ENCODE assay signal across 8 mouse cellular contexts in genomic region chr3:146177748-146178582, GRCm38 (mm10). TPM values are rescaled to one million over a fixed set of nuclear protein-coding genes. Genes with fewer than 3 reads are reported as not detected.
DNase-seq lines count a peak whose midpoint lies in the region; ATAC-seq and TF ChIP-seq lines count a peak whose summit lies in the region.

No protein-coding gene starts in this region.

- TF ChIP-seq EP300 in ES-Bruce4 (IDR thresholded peaks at IDR 0.05; ENCODE audit: insufficient read depth, low read depth, low read length), result no peak

- peak; percentile 91 for DNase-seq in forebrain, embryonic 14.5 days (ENCODE audit: low spot score)
- DNase-seq in heart, postnatal 14 days, result peak; percentile 85 to 88
- peak; percentile 48 for DNase-seq in large intestine, adult 2 months (ENCODE audit: low read depth, low spot score)
- peak; percentile 71 for DNase-seq in telencephalon, adult 2 months (ENCODE audit: low read depth, low spot score)

- 5% methylated on average over 16 of the region's 16 CpGs for WGBS in forebrain, embryonic 14.5 days
- WGBS in large intestine, adult 2 months, result 15% methylated on average over 16 of the region's 16 CpGs
- WGBS in liver, embryonic 16.5 days (ENCODE audit: insufficient replicate concordance), result 7% methylated on average over 16 of the region's 16 CpGs
- 6% methylated on average over 16 of the region's 16 CpGs for WGBS in neural tube, embryonic 13.5 days

- no peak overlapping the region for H3K9ac ChIP-seq in ES-Bruce4 (ENCODE audit: low read depth, poor library complexity, severe bottlenecking)
- H3K9ac ChIP-seq in forebrain, embryonic 14.5 days (ENCODE audit: low read length), result peak overlapping the region; percentile 43; the same call in 1 of the 2 replicates
- no peak overlapping the region for H3K9ac ChIP-seq in liver, embryonic 16.5 days (ENCODE audit: low read depth, low read length)
- H3K9ac ChIP-seq in neural tube, embryonic 13.5 days, result peak overlapping the region; percentile 60

- TF ChIP-seq CTCF in ES-Bruce4 (IDR thresholded peaks at IDR 0.05; ENCODE audit: low read depth, low read length), result peak; percentile 66

- H3K4me2 ChIP-seq in forebrain, embryonic 14.5 days (ENCODE audit: low read length), result peak overlapping the region; percentile 46
- H3K4me2 ChIP-seq in liver, embryonic 16.5 days (ENCODE audit: low read depth, low read length), result peak overlapping the region; percentile 30; the same call in 1 of the 2 replicates
- peak overlapping the region; percentile 60 for H3K4me2 ChIP-seq in neural tube, embryonic 13.5 days

- no peak overlapping the region for H3K4me3 ChIP-seq in ES-Bruce4 (ENCODE audit: low read depth, low read length)
- H3K4me3 ChIP-seq in forebrain, embryonic 14.5 days (ENCODE audit: low read depth, low read length), result peak overlapping the region; percentile 18
- no peak overlapping the region for H3K4me3 ChIP-seq in liver, embryonic 16.5 days (ENCODE audit: low read depth, low read length)
- peak overlapping the region; percentile 31 for H3K4me3 ChIP-seq in neural tube, embryonic 13.5 days

- H3K27me3 ChIP-seq in ES-Bruce4 (ENCODE audit: control insufficient read depth, insufficient read depth, low read length, poor library complexity, severe bottlenecking), result no peaks in the 10 kb centered on the region
- H3K27me3 ChIP-seq in forebrain, embryonic 14.5 days (replicated peaks; ENCODE audit: control insufficient read depth, insufficient read depth, low read length), result no peaks in the 10 kb centered on the region
- H3K27me3 ChIP-seq in liver, embryonic 16.5 days (ENCODE audit: control insufficient read depth, insufficient read depth, low read depth, low read length), result no peaks in the 10 kb centered on the region
- H3K27me3 ChIP-seq in neural tube, embryonic 13.5 days, result peaks cover 9% of the 10 kb centered on the region

- peak; percentile 83; the same call in 1 of the 2 replicates for ATAC-seq in cerebellum, adult (ENCODE audit: insufficient number of reproducible peaks, low FRiP score, low TSS enrichment)
- ATAC-seq in forebrain, embryonic 14.5 days, result peak; percentile 93
- ATAC-seq in liver, embryonic 16.5 days (ENCODE audit: low read depth), result no peak; the same call in 1 of the 2 replicates
- ATAC-seq in neural tube, embryonic 13.5 days (ENCODE audit: low read depth), result peak; percentile 88

- TF ChIP-seq POLR2A in ES-Bruce4 (IDR thresholded peaks at IDR 0.05; ENCODE audit: insufficient read depth, low read length), result no peak

- no peaks in the 10 kb centered on the region for H3K9me3 ChIP-seq in ES-Bruce4 (replicated peaks; ENCODE audit: control insufficient read depth, insufficient read depth, low read length, poor library complexity, severe bottlenecking)
- H3K9me3 ChIP-seq in forebrain, embryonic 14.5 days (replicated peaks; ENCODE audit: control insufficient read depth, low read length), result no peaks in the 10 kb centered on the region
- H3K9me3 ChIP-seq in liver, embryonic 16.5 days (replicated peaks; ENCODE audit: control insufficient read depth, low read length), result no peaks in the 10 kb centered on the region
- no peaks in the 10 kb centered on the region for H3K9me3 ChIP-seq in neural tube, embryonic 13.5 days

- no peak overlapping the region for H3K27ac ChIP-seq in ES-Bruce4 (ENCODE audit: insufficient read depth, low read length)
- no peak overlapping the region for H3K27ac ChIP-seq in forebrain, embryonic 14.5 days (ENCODE audit: low read depth, low read length)
- no peak overlapping the region for H3K27ac ChIP-seq in liver, embryonic 16.5 days (ENCODE audit: low read length)
- H3K27ac ChIP-seq in neural tube, embryonic 13.5 days (replicated peaks), result 0 out of 2 replicates have a peak overlapping the region, but pooled peaks have one; percentile 52

- intact Hi-C loops in heart, postnatal 14 days (cut with DNase I), result loop anchor here (1.0 to 2.0 kb wide), 2 partner anchors 120 to 235 kb away; no protein-coding TSS in a partner anchor

- H3K36me3 ChIP-seq in ES-Bruce4 (ENCODE audit: control insufficient read depth, insufficient read depth, low read length, poor library complexity, severe bottlenecking), result no peaks in the 10 kb centered on the region
- no peaks in the 10 kb centered on the region for H3K36me3 ChIP-seq in forebrain, embryonic 14.5 days (ENCODE audit: control insufficient read depth, insufficient read depth, low read length)
- no peaks in the 10 kb centered on the region for H3K36me3 ChIP-seq in liver, embryonic 16.5 days (ENCODE audit: control insufficient read depth, insufficient read depth)
- H3K36me3 ChIP-seq in neural tube, embryonic 13.5 days, result no peaks in the 10 kb centered on the region

- no peaks in the 10 kb centered on the region for H3K4me1 ChIP-seq in ES-Bruce4 (ENCODE audit: control insufficient read depth, insufficient read depth, low read length)
- H3K4me1 ChIP-seq in forebrain, embryonic 14.5 days (ENCODE audit: control insufficient read depth, insufficient read depth, low read length), result no peaks in the 10 kb centered on the region
- no peaks in the 10 kb centered on the region for H3K4me1 ChIP-seq in liver, embryonic 16.5 days (ENCODE audit: control insufficient read depth, low read depth, low read length)
- peaks cover 4% of the 10 kb centered on the region for H3K4me1 ChIP-seq in neural tube, embryonic 13.5 days (replicated peaks)

RNA-seq across cellular contexts. Expression of gene Mcoln2, which starts 28.3 kb away (rescaled TPM):
- not detected in 2 replicates for polyA plus RNA-seq in ES-Bruce4 (2011; ENCODE audit: insufficient read depth, insufficient read length, low read depth, missing spikeins)
- polyA plus RNA-seq in forebrain, embryonic 14.5 days (2014; fragmentation: Nextera tagmentation; extraction: Ambion mirVana), result 0.56 TPM in 1 of 2 replicates, not detected in the other
- total RNA-seq in heart, postnatal 14 days (2021), result under 1 TPM; 0.12 to 0.29 TPM
- 9.2 and 14.9 TPM in 2 replicates for polyA plus RNA-seq in large intestine, adult 2 months (2012; rRNA removed)
- 9.5 TPM in 2 replicates for polyA plus RNA-seq in liver, embryonic 16.5 days (2015; fragmentation: Nextera tagmentation; extraction: Ambion mirVana)
- polyA plus RNA-seq in neural tube, embryonic 13.5 days (2015; fragmentation: Nextera tagmentation; extraction: Ambion mirVana), result 0.15 and 0.36 TPM in 2 replicates

RNA-seq across cellular contexts. Expression of gene Lpar3, which starts 42.8 kb away (rescaled TPM):
- 0.27 and 0.33 TPM in 2 replicates for polyA plus RNA-seq in ES-Bruce4 (2011; ENCODE audit: insufficient read depth, insufficient read length, low read depth, missing spikeins)
- polyA plus RNA-seq in forebrain, embryonic 14.5 days (2014; fragmentation: Nextera tagmentation; extraction: Ambion mirVana), result 0.13 and 0.20 TPM in 2 replicates
- total RNA-seq in heart, postnatal 14 days (2021), result 1 to 10 TPM; 1.0 to 1.1 TPM
- polyA plus RNA-seq in large intestine, adult 2 months (2012; rRNA removed), result 1.5 and 4.3 TPM in 2 replicates
- polyA plus RNA-seq in liver, embryonic 16.5 days (2015; fragmentation: Nextera tagmentation; extraction: Ambion mirVana), result 0.06 TPM in 1 of 2 replicates, not detected in the other
- polyA plus RNA-seq in neural tube, embryonic 13.5 days (2015; fragmentation: Nextera tagmentation; extraction: Ambion mirVana), result 0.92 and 1.5 TPM in 2 replicates

Comparison
In these comparisons a context has a peak if more than half of its experiments do, and no peak if none do; other contexts are left out.
1. H3K4me3 ChIP-seq: peak in forebrain, embryonic 14.5 days (single experiment) and neural tube, embryonic 13.5 days (single experiment); none in ES-Bruce4 (single experiment) and liver, embryonic 16.5 days (single experiment).
2. H3K9ac ChIP-seq: peak in forebrain, embryonic 14.5 days (single experiment) and neural tube, embryonic 13.5 days (single experiment); none in ES-Bruce4 (single experiment) and liver, embryonic 16.5 days (single experiment).
3. Peak in every context shown above with its lines, with median percentiles within 50 percentile points of each other: DNase-seq and H3K4me2 ChIP-seq.